Mouse (Mus musculus) midbrain, embryonic 12.5 days (tissue): Measurements from ENCODE around the gene Aup1. TPM values are rescaled to one million over a fixed set of nuclear protein-coding genes. Genes with fewer than 3 reads are reported as not detected.

Experiments
- ATAC-seq: fragments of 200-750 bp; cut with Nextera tagmentation; 2 replicates; pipeline ENCODE4 v1.8.0; 2017; ENCODE audit warnings: low read depth, moderate TSS enrichment, moderate library complexity; ENCODE audit not compliant: low FRiP score
- H3K27ac ChIP-seq: fragments of 300-500 bp; sonication (generic); replicated peaks from 2 replicates; pipeline ENCODE4 v1.5.1; 2016; ENCODE audit warnings: mild to moderate bottlenecking
- H3K27me3 ChIP-seq: fragments of 300-500 bp; sonication (generic); 2 replicates; pipeline ENCODE4 v1.6.1; 2016; ENCODE audit warnings: mild to moderate bottlenecking
- H3K36me3 ChIP-seq: fragments of 300-500 bp; sonication (generic); 2 replicates; pipeline ENCODE4 v1.6.1; 2016
- H3K4me1 ChIP-seq: fragments of 300-500 bp; sonication (generic); 2 replicates; pipeline ENCODE4 v1.6.1; 2016
- H3K4me2 ChIP-seq: fragments of 300-500 bp; sonication (generic); replicated peaks from 2 replicates; pipeline ENCODE4 v1.6.1; 2016; ENCODE audit warnings: mild to moderate bottlenecking, moderate library complexity
- H3K4me3 ChIP-seq: fragments of 300-500 bp; sonication (generic); 2 replicates; pipeline ENCODE4 v1.5.1; 2016; ENCODE audit warnings: mild to moderate bottlenecking
- H3K9ac ChIP-seq: fragments of 300-500 bp; sonication (generic); replicated peaks from 2 replicates; pipeline ENCODE4 v1.6.1; 2016; ENCODE audit warnings: mild to moderate bottlenecking, moderate library complexity
- H3K9me3 ChIP-seq: fragments of 300-500 bp; sonication (generic); 2 replicates; pipeline ENCODE4 v1.6.1; 2016; ENCODE audit warnings: mild to moderate bottlenecking
- WGBS: fragments of 180-500 bp; shearing (Covaris S2); methylation state at CpG from one replicate; pipeline ENCODE4 v1.1.7; 2016; 5-methylcytosine and 5-hydroxymethylcytosine counted together
- polyA plus RNA-seq: library from polyadenylated mRNA; unstranded; fragments of >200 nt; fragmentation: Nextera tagmentation; extraction: Ambion mirVana; gene quantifications from 2 replicates; pipeline ENCODE4 v1.2.1, GENCODE M21; 2016

Gene Aup1
- polyA plus RNA-seq, 1 experiment from 2014 or later = 150 TPM

GRCm38 (mm10) chr6:83054871-83055431 lies 630 bp downstream of the Aup1 start, which contains the start of gene Htra2:
Gene Htra2, minus strand, starts transcription at chr6:83055273.
- peak within 1 kb of the TSS; percentile 92 for H3K4me2 ChIP-seq
- H3K4me3 ChIP-seq = peak within 1 kb of the TSS; percentile 65
- H3K9ac ChIP-seq = peak within 1 kb of the TSS; percentile 77
- H3K4me1 ChIP-seq = peaks cover 26% of the 10 kb centered on the region
- H3K27me3 ChIP-seq = peaks cover 5% of the 10 kb centered on the region; the same call in 1 of the 2 replicates
- peaks cover 34% of the 10 kb centered on the region for H3K36me3 ChIP-seq
- ATAC-seq = no peak; the same call in 1 of the 2 replicates
- under 1% methylated on average over 45 of the region's 50 CpGs for WGBS
- no peaks in the 10 kb centered on the region for H3K9me3 ChIP-seq
- peak within 1 kb of the TSS; percentile 83 for H3K27ac ChIP-seq

- H3K4me1 ChIP-seq = peaks cover 20% of the 10 kb centered on the region
- H3K4me2 ChIP-seq = no peak within 1 kb of the TSS
- H3K4me3 ChIP-seq = no peak within 1 kb of the TSS
- H3K36me3 ChIP-seq = peaks cover 19% of the 10 kb centered on the region
- H3K9me3 ChIP-seq = no peaks in the 10 kb centered on the region
- WGBS = 48% methylated on average over 3 of the region's 3 CpGs
- H3K27me3 ChIP-seq = peaks cover 34% of the 10 kb centered on the region
- ATAC-seq = no peak
- H3K9ac ChIP-seq = 0 out of 2 replicates have a peak within 1 kb of the TSS, but pooled peaks have one; percentile 31
- no peak within 1 kb of the TSS for H3K27ac ChIP-seq
Measured at GRCm38 (mm10) chr6:83057790-83058189, 3.5 kb downstream of the Aup1 start, which contains the start of gene Dqx1. Gene Dqx1, plus strand, starts transcription at chr6:83057844.

GRCm38 (mm10) chr6:83058725-83059124 lies 4.4 kb downstream of the Aup1 start:
- H3K27ac ChIP-seq = no peak overlapping the region
- no peak overlapping the region for H3K4me3 ChIP-seq
- peaks cover 19% of the 10 kb centered on the region for H3K36me3 ChIP-seq
- 64% methylated on average over 2 of the region's 2 CpGs for WGBS
- peaks cover 11% of the 10 kb centered on the region for H3K4me1 ChIP-seq
- H3K4me2 ChIP-seq = no peak overlapping the region
- peaks cover 43% of the 10 kb centered on the region for H3K27me3 ChIP-seq
- no peaks in the 10 kb centered on the region for H3K9me3 ChIP-seq
- no peak for ATAC-seq
- H3K9ac ChIP-seq = 0 out of 2 replicates have a peak overlapping the region, but pooled peaks have one; percentile 31

DNA sequence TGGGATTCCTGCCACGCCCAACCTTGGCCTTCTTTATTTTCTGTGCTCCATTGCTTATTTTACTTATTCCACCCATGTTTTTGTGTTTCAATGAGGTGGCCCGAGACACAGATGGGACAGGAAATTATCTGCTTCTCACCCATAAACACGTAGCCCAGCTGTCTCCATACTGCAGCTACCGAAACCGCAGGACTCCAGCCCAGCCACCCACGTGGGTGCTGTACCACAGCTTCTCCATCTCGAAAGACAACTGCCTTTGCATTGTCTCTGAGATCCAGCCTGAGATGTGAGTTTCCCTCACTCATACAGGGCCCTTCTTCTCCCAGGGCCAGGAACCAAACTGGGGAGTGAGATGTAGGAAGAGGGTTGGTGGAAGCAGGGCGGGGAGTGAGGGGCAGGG lies 11.7 kb downstream of the Aup1 start:
- H3K4me2 ChIP-seq = no peak overlapping the region
- peaks cover 16% of the 10 kb centered on the region for H3K4me1 ChIP-seq
- ATAC-seq = no peak
- H3K4me3 ChIP-seq = no peak overlapping the region
- H3K36me3 ChIP-seq = no peaks in the 10 kb centered on the region
- WGBS = 36% methylated on average over 8 of the region's 8 CpGs
- H3K9ac ChIP-seq = no peak overlapping the region
- peaks cover 100% of the 10 kb centered on the region for H3K27me3 ChIP-seq
- H3K9me3 ChIP-seq = no peaks in the 10 kb centered on the region
- no peak overlapping the region for H3K27ac ChIP-seq

GRCm38 (mm10) chr6:83066441-83066840 lies 12.1 kb downstream of the Aup1 start:
- H3K4me2 ChIP-seq = no peak overlapping the region
- H3K4me1 ChIP-seq = peaks cover 20% of the 10 kb centered on the region
- H3K27me3 ChIP-seq = peaks cover 100% of the 10 kb centered on the region
- H3K9me3 ChIP-seq = no peaks in the 10 kb centered on the region
- H3K9ac ChIP-seq = no peak overlapping the region
- no peak overlapping the region for H3K4me3 ChIP-seq
- no peak for ATAC-seq
- no peak overlapping the region for H3K27ac ChIP-seq
- 19% methylated on average over 6 of the region's 6 CpGs for WGBS
- H3K36me3 ChIP-seq = no peaks in the 10 kb centered on the region

- Histone ChIP-seq H3K4me1 (peaks cover 23% of the 10 kb centered on the region), H3K36me3 (no peaks in the 10 kb centered on the region), H3K9me3 (no peaks in the 10 kb centered on the region), H3K4me3 (no peak overlapping the region), H3K27me3 (peaks cover 100% of the 10 kb centered on the region), H3K4me2 (no peak overlapping the region), H3K27ac (no peak overlapping the region), H3K9ac (no peak overlapping the region)
- under 1% methylated on average over 8 of the region's 8 CpGs for WGBS
- no peak for ATAC-seq
Measured at GRCm38 (mm10) chr6:83068221-83068620, 13.9 kb downstream of the Aup1 start.

GRCm38 (mm10) chr6:83068706-83069487 lies 14.6 kb downstream of the Aup1 start:
- peak overlapping the region; percentile 25 for H3K4me2 ChIP-seq
- H3K4me1 ChIP-seq = peaks cover 23% of the 10 kb centered on the region
- no peaks in the 10 kb centered on the region for H3K36me3 ChIP-seq
- H3K27ac ChIP-seq = no peak overlapping the region
- WGBS = under 1% methylated on average over 80 of the region's 81 CpGs
- ATAC-seq = no peak
- peak overlapping the region; percentile 22 for H3K4me3 ChIP-seq
- no peak overlapping the region for H3K9ac ChIP-seq
- no peaks in the 10 kb centered on the region for H3K9me3 ChIP-seq
- peaks cover 100% of the 10 kb centered on the region for H3K27me3 ChIP-seq

GRCm38 (mm10) chr6:83069488-83070246 lies 15.3 kb downstream of the Aup1 start:
- Histone ChIP-seq H3K9ac (no peak overlapping the region), H3K36me3 (no peaks in the 10 kb centered on the region), H3K4me2 (peak overlapping the region; percentile 25; the same call in 1 of the 2 replicates), H3K4me1 (peaks cover 23% of the 10 kb centered on the region), H3K4me3 (peak overlapping the region; percentile 24), H3K27ac (no peak overlapping the region), H3K9me3 (no peaks in the 10 kb centered on the region), H3K27me3 (peaks cover 100% of the 10 kb centered on the region)
- no peak for ATAC-seq
- WGBS = 1% methylated on average over 66 of the region's 69 CpGs

DNA sequence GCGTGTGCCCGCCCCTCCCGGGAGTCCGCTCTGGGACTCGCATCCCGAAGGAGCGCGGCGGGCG lies 15.8 kb downstream of the Aup1 start, which contains the start of gene Tlx2:
Gene Tlx2, minus strand, starts transcription at position 47 of the 64 bp plus-strand sequence.
- Histone ChIP-seq H3K9me3 (no peaks in the 10 kb centered on the region), H3K36me3 (no peaks in the 10 kb centered on the region), H3K9ac (no peak within 1 kb of the TSS), H3K27me3 (peaks cover 100% of the 10 kb centered on the region), H3K4me2 (peak within 1 kb of the TSS; percentile 25; the same call in 1 of the 2 replicates), H3K4me3 (peak within 1 kb of the TSS; percentile 24), H3K27ac (no peak within 1 kb of the TSS), H3K4me1 (peaks cover 23% of the 10 kb centered on the region)
- 3% methylated on average over 10 of the region's 10 CpGs for WGBS
- ATAC-seq = no peak

GRCm38 (mm10) chr6:83070311-83071219 lies 16.2 kb downstream of the Aup1 start:
- H3K27me3 ChIP-seq = peaks cover 100% of the 10 kb centered on the region
- H3K4me3 ChIP-seq = peak overlapping the region; percentile 24
- H3K27ac ChIP-seq = no peak overlapping the region
- H3K9me3 ChIP-seq = no peaks in the 10 kb centered on the region
- peaks cover 23% of the 10 kb centered on the region for H3K4me1 ChIP-seq
- no peak overlapping the region for H3K9ac ChIP-seq
- under 1% methylated on average over 51 of the region's 58 CpGs for WGBS
- ATAC-seq = no peak
- peak overlapping the region; percentile 25; the same call in 1 of the 2 replicates for H3K4me2 ChIP-seq
- no peaks in the 10 kb centered on the region for H3K36me3 ChIP-seq

GRCm38 (mm10) chr6:83071220-83071619 lies 16.9 kb downstream of the Aup1 start:
- Histone ChIP-seq H3K4me2 (peak overlapping the region; percentile 23; the same call in 1 of the 2 replicates), H3K9ac (no peak overlapping the region), H3K27ac (no peak overlapping the region), H3K36me3 (no peaks in the 10 kb centered on the region), H3K4me1 (peaks cover 23% of the 10 kb centered on the region), H3K27me3 (peaks cover 100% of the 10 kb centered on the region), H3K4me3 (0 out of 2 replicates have a peak overlapping the region, but pooled peaks have one; percentile 7), H3K9me3 (no peaks in the 10 kb centered on the region)
- no peak for ATAC-seq
- WGBS = 2% methylated on average over 19 of the region's 24 CpGs
